ENCODE assay signal across 14 mouse cellular contexts in the genomic region with DNA sequence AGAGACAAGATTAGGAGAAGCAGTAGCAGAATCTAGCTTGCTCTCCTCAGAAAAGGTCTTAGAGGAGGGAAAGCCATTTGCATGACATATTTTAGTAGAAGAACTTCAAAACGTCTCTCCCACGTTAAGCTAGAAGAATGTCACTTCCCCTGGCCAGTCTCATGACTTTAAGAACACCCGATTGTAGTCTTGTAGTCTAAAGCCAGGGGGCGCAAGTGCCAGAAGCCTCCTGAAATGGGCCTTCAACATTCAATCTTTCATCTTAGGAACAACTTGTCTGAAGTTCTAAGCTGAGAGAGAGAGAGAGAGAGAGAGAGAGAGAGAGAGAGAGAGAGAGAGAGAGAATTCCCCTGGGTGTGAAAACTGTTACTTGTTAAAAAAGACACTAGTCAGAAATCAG.
DNase-seq lines count a peak whose midpoint lies in the region; ATAC-seq and TF ChIP-seq lines count a peak whose summit lies in the region.
"Had no signal": no experiment of that assay in that cellular context is flagged by ENCODE, and none has a peak within 500 bp of the region (broad histone marks: within the 10 kb centered on the region; RNA-seq: fewer than 3 reads in every experiment).

No protein-coding gene starts in this region.

- H3K4me1 ChIP-seq in heart, adult 2 months (ENCODE audit: control insufficient read depth, insufficient read depth, low read length) = peaks cover 4% of the 10 kb centered on the region; the same call in 1 of the 2 replicates
- no peaks in the 10 kb centered on the region for H3K4me1 ChIP-seq in stomach, postnatal 0 days (replicated peaks; ENCODE audit: control insufficient read depth, insufficient read depth)
- H3K4me1 ChIP-seq in forebrain, postnatal 0 days (ENCODE audit: insufficient read depth) = peaks cover 9% of the 10 kb centered on the region

- intact Hi-C loops in heart, adult 2 months (cut with DNase I) = no loop called here
- intact Hi-C loops in left cerebral cortex, adult 2 months (cut with DNase I) = no loop called here

- no peak overlapping the region for H3K27ac ChIP-seq in heart, adult 2 months
- no peak overlapping the region for H3K27ac ChIP-seq in left cerebral cortex, adult 2 months
- no peak overlapping the region for H3K27ac ChIP-seq in stomach, postnatal 0 days (replicated peaks)
- H3K27ac ChIP-seq in forebrain, postnatal 0 days (ENCODE audit: low read depth, low read length) = no peak overlapping the region
- H3K27ac ChIP-seq: embryonic facial prominence, embryonic 12.5 days; heart, embryonic 15.5 days; neural tube, embryonic 13.5 days had no signal

- no peaks in the 10 kb centered on the region for H3K27me3 ChIP-seq in heart, adult 2 months (ENCODE audit: control insufficient read depth, insufficient read depth, low read length)
- H3K27me3 ChIP-seq in stomach, postnatal 0 days (ENCODE audit: control insufficient read depth, insufficient read depth, low read length) = 0 out of 2 replicates have a peak, but pooled peaks cover 2% of the 10 kb centered on the region
- no peaks in the 10 kb centered on the region for H3K27me3 ChIP-seq in forebrain, postnatal 0 days (ENCODE audit: insufficient read depth, low read length)
- H3K27me3 ChIP-seq: embryonic facial prominence, embryonic 12.5 days; heart, embryonic 15.5 days; neural tube, embryonic 13.5 days had no signal

- TF ChIP-seq POLR2A in heart, adult 2 months (IDR thresholded peaks at IDR 0.05; ENCODE audit: insufficient read depth, low read depth, low read length) = no peak

- H3K4me2 ChIP-seq in stomach, postnatal 0 days (replicated peaks; ENCODE audit: low read depth) = no peak overlapping the region
- no peak overlapping the region for H3K4me2 ChIP-seq in forebrain, postnatal 0 days (ENCODE audit: low read depth)
- H3K4me2 ChIP-seq: embryonic facial prominence, embryonic 12.5 days; heart, embryonic 15.5 days; liver, embryonic 11.5 days; neural tube, embryonic 13.5 days had no signal

- TF ChIP-seq EP300 in heart, adult 2 months (IDR thresholded peaks at IDR 0.05; ENCODE audit: insufficient read depth, low read depth, low read length) = no peak
- TF ChIP-seq EP300 in stomach, postnatal 0 days (optimal IDR thresholded peaks at IDR 0.05) = no peak

- H3K4me3 ChIP-seq in heart, adult 2 months = no peak overlapping the region
- H3K4me3 ChIP-seq in left cerebral cortex, adult 2 months = no peak overlapping the region
- no peak overlapping the region for H3K4me3 ChIP-seq in stomach, postnatal 0 days (ENCODE audit: low read depth, low read length)
- no peak overlapping the region for H3K4me3 ChIP-seq in forebrain, postnatal 0 days (ENCODE audit: low read depth, low read length)
- H3K4me3 ChIP-seq: embryonic facial prominence, embryonic 12.5 days; heart, embryonic 15.5 days; neural tube, embryonic 13.5 days had no signal

- no peak overlapping the region for H3K9ac ChIP-seq in heart, adult 2 months (ENCODE audit: low read depth, low read length)
- H3K9ac ChIP-seq in stomach, postnatal 0 days (ENCODE audit: low read length) = no peak overlapping the region
- no peak overlapping the region for H3K9ac ChIP-seq in forebrain, postnatal 0 days
- H3K9ac ChIP-seq: embryonic facial prominence, embryonic 12.5 days; heart, embryonic 15.5 days; neural tube, embryonic 13.5 days had no signal

- WGBS in heart, adult 2 months = 59% methylated on average over 4 of the region's 4 CpGs
- 50% methylated on average over 4 of the region's 4 CpGs for WGBS in stomach, postnatal 0 days
- WGBS in forebrain, postnatal 0 days = 66% methylated on average over 4 of the region's 4 CpGs

- DNase-seq in heart, adult 2 months = no peak
- no peak for DNase-seq in heart, adult 9 months (ENCODE audit: low spot score in 2 of 2)
- no peak for DNase-seq in left cerebral cortex, adult 2 months (ENCODE audit: extremely low spot score in 1 of 2, low spot score in 2 of 2)
- no peak for DNase-seq in left cerebral cortex, adult 11 months (ENCODE audit: low spot score)
- DNase-seq in right cerebral cortex, adult 18-20 months = peak; percentile 3
- DNase-seq in right cerebral cortex, postnatal 25 days = no peak
- DNase-seq in stomach, postnatal 0 days (ENCODE audit: low spot score) = no peak
- DNase-seq in forebrain, postnatal 0 days = no peak
- DNase-seq: cerebellum, adult 11-12 months; gastrocnemius, postnatal 36 days had no signal

- H3K9me3 ChIP-seq in stomach, postnatal 0 days (ENCODE audit: control insufficient read depth, low read length) = no peaks in the 10 kb centered on the region
- no peaks in the 10 kb centered on the region for H3K9me3 ChIP-seq in forebrain, postnatal 0 days (ENCODE audit: low read length)
- H3K9me3 ChIP-seq: embryonic facial prominence, embryonic 12.5 days; heart, embryonic 15.5 days; neural tube, embryonic 13.5 days had no signal

- TF ChIP-seq CTCF in heart, adult 2 months (IDR thresholded peaks at IDR 0.05) = peak; percentile 28
- TF ChIP-seq CTCF in left cerebral cortex, adult 2 months (IDR thresholded peaks at IDR 0.05) = peak; percentile 30
- TF ChIP-seq CTCF in stomach, postnatal 0 days (IDR thresholded peaks at IDR 0.05; ENCODE audit: low read depth) = peak; percentile 50
- TF ChIP-seq CTCF in forebrain, postnatal 0 days (IDR thresholded peaks at IDR 0.05; ENCODE audit: low read depth) = no peak

- no peak for ATAC-seq in stomach, postnatal 0 days (ENCODE audit: low FRiP score, low TSS enrichment)
- no peak for ATAC-seq in forebrain, postnatal 0 days

- no peaks in the 10 kb centered on the region for H3K36me3 ChIP-seq in heart, adult 2 months (ENCODE audit: control insufficient read depth, insufficient read depth, low read length)
- H3K36me3 ChIP-seq in stomach, postnatal 0 days (ENCODE audit: control insufficient read depth, insufficient read depth, low read length) = no peaks in the 10 kb centered on the region
- H3K36me3 ChIP-seq in forebrain, postnatal 0 days (ENCODE audit: insufficient read depth) = no peaks in the 10 kb centered on the region
- H3K36me3 ChIP-seq: embryonic facial prominence, embryonic 12.5 days; heart, embryonic 15.5 days; neural tube, embryonic 13.5 days had no signal

- no peaks in the 10 kb centered on the region for H3K79me2 ChIP-seq in heart, adult 2 months (replicated peaks; ENCODE audit: control insufficient read depth, insufficient read depth, low read length)
